Mouse (Mus musculus) limb, embryonic 13.5 days (tissue): ENCODE measurements at regions not wholly inside any gene's neighbourhood (a gene's known extent, or its start where the extent isn't known, plus 50 kb on each side); places are given as distances from the start of the nearest gene placed in this dataset.
A peak's percentile ranks its signal among the peaks of the same experiment; 100 is the strongest.

Source experiments
- ATAC-seq: fragments of 200-750 bp; cut with Nextera tagmentation; 2 replicates; pipeline ENCODE4 v1.8.0; 2017; ENCODE audit warnings: low read depth, moderate number of reproducible peaks, moderate TSS enrichment; ENCODE audit not compliant: low FRiP score
- H3K27ac ChIP-seq: fragments of 300-500 bp; sonication (generic); 2 replicates; pipeline ENCODE4 v1.5.1; 2015; ENCODE audit warnings: inconsistent platforms, mild to moderate bottlenecking, moderate library complexity
- H3K27me3 ChIP-seq: fragments of 300-500 bp; sonication (generic); 2 replicates; pipeline ENCODE4 v1.6.1; 2015; ENCODE audit warnings: mild to moderate bottlenecking, inconsistent platforms
- H3K36me3 ChIP-seq: fragments of 300-500 bp; sonication (generic); 2 replicates; pipeline ENCODE4 v1.6.1; 2015; ENCODE audit warnings: inconsistent platforms, mild to moderate bottlenecking, moderate library complexity
- H3K4me1 ChIP-seq: fragments of 300-500 bp; sonication (generic); 2 replicates; pipeline ENCODE4 v1.6.1; 2015; ENCODE audit warnings: inconsistent platforms
- H3K4me2 ChIP-seq: fragments of 300-500 bp; sonication (generic); replicated peaks from 2 replicates; pipeline ENCODE4 v1.6.1; 2015; ENCODE audit warnings: inconsistent platforms, mild to moderate bottlenecking, moderate library complexity
- H3K4me3 ChIP-seq: fragments of 300-500 bp; sonication (generic); 2 replicates; pipeline ENCODE4 v1.5.1; 2015; ENCODE audit warnings: moderate library complexity, mild to moderate bottlenecking, inconsistent platforms
- H3K9ac ChIP-seq: fragments of 300-500 bp; sonication (generic); 2 replicates; pipeline ENCODE4 v1.6.1; 2015; ENCODE audit warnings: mild to moderate bottlenecking, inconsistent platforms
- H3K9me3 ChIP-seq: fragments of 300-500 bp; sonication (generic); 2 replicates; pipeline ENCODE4 v1.6.1; 2016; ENCODE audit warnings: inconsistent platforms
- WGBS: fragments of 180-500 bp; shearing (Covaris S2); methylation state at CpG from one replicate; pipeline ENCODE4 v1.1.7; 2015; 5-methylcytosine and 5-hydroxymethylcytosine counted together

- 69% methylated on average over 4 of the region's 4 CpGs for WGBS
Observed at GRCm38 (mm10) chr14:84928161-84928560, 484.8 kb downstream of the Pcdh17 start.

DNA sequence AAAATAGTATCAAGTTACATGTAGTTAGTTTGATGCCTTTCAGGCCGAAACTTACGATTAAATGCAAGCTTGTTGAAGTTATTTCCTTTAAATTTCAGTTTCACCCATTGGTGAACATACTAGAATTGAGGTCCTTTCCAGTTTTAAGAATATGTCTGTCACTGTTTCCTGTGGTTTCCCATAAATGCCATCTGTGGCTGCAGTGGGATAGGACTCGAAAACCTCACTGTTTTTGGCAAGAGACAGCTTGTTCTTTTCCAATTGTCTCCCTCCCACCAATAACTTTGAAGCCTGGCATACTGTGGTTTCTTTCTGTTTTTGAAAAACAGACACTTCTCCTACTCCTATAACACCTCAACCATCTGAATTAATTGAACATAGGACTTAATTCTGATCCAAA is 490.7 kb downstream of the Pcdh17 start:
- no peak overlapping the region for H3K9ac ChIP-seq
- H3K9me3 ChIP-seq: no peaks in the 10 kb centered on the region
- no peak overlapping the region for H3K4me2 ChIP-seq
- no peak for ATAC-seq
- no peaks in the 10 kb centered on the region for H3K4me1 ChIP-seq
- no peaks in the 10 kb centered on the region for H3K36me3 ChIP-seq
- WGBS: 47% methylated on average over 3 of the region's 3 CpGs
- H3K4me3 ChIP-seq: no peak overlapping the region
- H3K27ac ChIP-seq: no peak overlapping the region
- no peaks in the 10 kb centered on the region for H3K27me3 ChIP-seq

More at GRCm38 (mm10) chr14:84928161-84928560, 484.8 kb downstream of the Pcdh17 start:
- Histone ChIP-seq H3K27me3 (no peaks in the 10 kb centered on the region), H3K36me3 (no peaks in the 10 kb centered on the region), H3K9me3 (no peaks in the 10 kb centered on the region), H3K4me1 (no peaks in the 10 kb centered on the region), H3K27ac (no peak overlapping the region), H3K4me2 (no peak overlapping the region), H3K4me3 (no peak overlapping the region), H3K9ac (no peak overlapping the region)
- ATAC-seq: peak; percentile 44; the same call in 1 of the 2 replicates

DNA sequence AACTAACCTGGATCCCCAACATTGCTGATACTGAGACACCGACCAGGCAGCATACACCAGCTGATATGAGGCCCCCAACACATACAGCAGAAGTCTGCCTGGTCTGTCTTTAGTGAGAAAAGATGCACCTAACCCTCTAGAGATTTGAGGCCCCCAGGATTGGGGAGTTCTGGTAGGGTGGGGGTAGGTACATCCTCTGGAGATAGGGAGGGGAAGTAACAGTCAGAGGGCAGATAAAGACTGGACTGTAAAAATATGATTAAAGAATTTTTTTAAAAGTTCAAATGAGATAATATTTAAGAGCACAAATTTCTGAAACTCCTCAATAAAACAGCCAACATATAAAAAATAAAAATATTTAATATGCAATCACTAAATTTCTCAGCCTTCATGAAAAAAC is 511.9 kb downstream of the Pcdh17 start:
- Histone ChIP-seq H3K27me3 (no peaks in the 10 kb centered on the region), H3K36me3 (no peaks in the 10 kb centered on the region), H3K9me3 (no peaks in the 10 kb centered on the region), H3K27ac (no peak overlapping the region), H3K4me2 (no peak overlapping the region), H3K4me3 (no peak overlapping the region), H3K4me1 (no peaks in the 10 kb centered on the region), H3K9ac (no peak overlapping the region)
- WGBS: 88% methylated on average over 1 of the region's 1 CpGs
- no peak for ATAC-seq

GRCm38 (mm10) chr14:84987764-84988163 is 544.4 kb downstream of the Pcdh17 start:
- Histone ChIP-seq H3K36me3 (no peaks in the 10 kb centered on the region), H3K4me1 (no peaks in the 10 kb centered on the region), H3K9me3 (no peaks in the 10 kb centered on the region), H3K4me2 (no peak overlapping the region), H3K9ac (no peak overlapping the region), H3K4me3 (no peak overlapping the region), H3K27me3 (no peaks in the 10 kb centered on the region), H3K27ac (no peak overlapping the region)
- ATAC-seq: no peak
- WGBS: 81% methylated on average over 4 of the region's 4 CpGs

- no peaks in the 10 kb centered on the region for H3K36me3 ChIP-seq
- H3K4me3 ChIP-seq: no peak overlapping the region
- H3K9ac ChIP-seq: no peak overlapping the region
- H3K27ac ChIP-seq: no peak overlapping the region
- H3K9me3 ChIP-seq: no peaks in the 10 kb centered on the region
- no peak for ATAC-seq
- H3K4me1 ChIP-seq: no peaks in the 10 kb centered on the region
- no peaks in the 10 kb centered on the region for H3K27me3 ChIP-seq
- no peak overlapping the region for H3K4me2 ChIP-seq
Observed at GRCm38 (mm10) chr14:85012384-85012783, 569.0 kb downstream of the Pcdh17 start.
